Mouse (Mus musculus): ENCODE measurements around the gene Mtus2. TPM values are rescaled to one million over a fixed set of nuclear protein-coding genes. Genes with fewer than 3 reads are reported as not detected.

The Mtus2 gene
- polyA plus RNA-seq, 1 experiment: 8.7 TPM

GRCm38 (mm10) chr5:148344374-148344773 lies 387.3 kb downstream of the Mtus2 start:
- WGBS: 92% methylated on average over 5 of the region's 5 CpGs
- Histone ChIP-seq H3K27me3 (ENCODE audit: control insufficient read depth, insufficient read depth, low read length) (no peaks in the 10 kb centered on the region), H3K27ac (ENCODE audit: control insufficient read depth, insufficient read depth, low read length) (no peak overlapping the region), H3K36me3 (ENCODE audit: control insufficient read depth, insufficient read depth, low read length) (no peaks in the 10 kb centered on the region), H3K4me1 (replicated peaks; ENCODE audit: control insufficient read depth, insufficient read depth, low read length) (peaks cover 12% of the 10 kb centered on the region), H3K4me3 (ENCODE audit: control insufficient read depth, insufficient read depth, low read length) (no peak overlapping the region)
- DNase-seq: no peak
- TF ChIP-seq POLR2A (IDR thresholded peaks at IDR 0.05; ENCODE audit: control insufficient read depth, extremely low read depth, insufficient read depth, low read length, poor library complexity) (no peak), CTCF (IDR thresholded peaks at IDR 0.05; ENCODE audit: borderline replicate concordance, control insufficient read depth, extremely low read depth, insufficient read depth, low read length, poor library complexity) (no peak)

GRCm38 (mm10) chr5:148346543-148346942 lies 389.4 kb downstream of the Mtus2 start:
- H3K4me1 ChIP-seq (replicated peaks; ENCODE audit: control insufficient read depth, insufficient read depth, low read length): peaks cover 12% of the 10 kb centered on the region
- peak; percentile 25 for DNase-seq
- H3K27me3 ChIP-seq (ENCODE audit: control insufficient read depth, insufficient read depth, low read length): no peaks in the 10 kb centered on the region
- WGBS: 94% methylated on average over 8 of the region's 8 CpGs
- no peak overlapping the region for H3K4me3 ChIP-seq (ENCODE audit: control insufficient read depth, insufficient read depth, low read length)
- TF ChIP-seq CTCF (IDR thresholded peaks at IDR 0.05; ENCODE audit: borderline replicate concordance, control insufficient read depth, extremely low read depth, insufficient read depth, low read length, poor library complexity) (no peak), POLR2A (IDR thresholded peaks at IDR 0.05; ENCODE audit: control insufficient read depth, extremely low read depth, insufficient read depth, low read length, poor library complexity) (no peak)
- no peaks in the 10 kb centered on the region for H3K36me3 ChIP-seq (ENCODE audit: control insufficient read depth, insufficient read depth, low read length)
- H3K27ac ChIP-seq (ENCODE audit: control insufficient read depth, insufficient read depth, low read length): no peak overlapping the region

DNA sequence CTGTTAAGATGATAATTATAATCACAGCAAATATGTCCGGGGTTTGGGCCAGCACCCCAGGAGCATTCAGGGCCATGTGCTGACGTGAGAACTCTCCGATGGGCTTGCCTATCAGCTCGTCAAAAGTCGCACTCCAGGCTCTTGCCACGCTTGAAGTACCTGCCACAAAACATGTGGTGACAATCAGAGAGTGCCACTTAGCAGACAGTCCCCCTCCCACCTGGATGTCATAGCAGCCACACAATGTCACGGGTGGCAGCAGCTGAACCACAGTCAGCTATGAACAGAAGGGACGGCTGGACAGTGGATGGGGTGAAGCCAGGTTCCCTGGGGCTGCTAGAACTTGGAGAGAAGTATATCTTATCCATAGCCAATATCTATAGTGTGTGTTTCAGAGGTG lies 391.0 kb downstream of the Mtus2 start:
- H3K36me3 ChIP-seq (ENCODE audit: control insufficient read depth, insufficient read depth, low read length): no peaks in the 10 kb centered on the region
- no peak overlapping the region for H3K4me3 ChIP-seq (ENCODE audit: control insufficient read depth, insufficient read depth, low read length)
- H3K27ac ChIP-seq (ENCODE audit: control insufficient read depth, insufficient read depth, low read length): no peak overlapping the region
- H3K27me3 ChIP-seq (ENCODE audit: control insufficient read depth, insufficient read depth, low read length): no peaks in the 10 kb centered on the region
- no peak for DNase-seq
- WGBS: 95% methylated on average over 8 of the region's 8 CpGs
- TF ChIP-seq CTCF (IDR thresholded peaks at IDR 0.05; ENCODE audit: borderline replicate concordance, control insufficient read depth, extremely low read depth, insufficient read depth, low read length, poor library complexity) (no peak), POLR2A (IDR thresholded peaks at IDR 0.05; ENCODE audit: control insufficient read depth, extremely low read depth, insufficient read depth, low read length, poor library complexity) (no peak)
- H3K4me1 ChIP-seq (replicated peaks; ENCODE audit: control insufficient read depth, insufficient read depth, low read length): no peaks in the 10 kb centered on the region

DNA sequence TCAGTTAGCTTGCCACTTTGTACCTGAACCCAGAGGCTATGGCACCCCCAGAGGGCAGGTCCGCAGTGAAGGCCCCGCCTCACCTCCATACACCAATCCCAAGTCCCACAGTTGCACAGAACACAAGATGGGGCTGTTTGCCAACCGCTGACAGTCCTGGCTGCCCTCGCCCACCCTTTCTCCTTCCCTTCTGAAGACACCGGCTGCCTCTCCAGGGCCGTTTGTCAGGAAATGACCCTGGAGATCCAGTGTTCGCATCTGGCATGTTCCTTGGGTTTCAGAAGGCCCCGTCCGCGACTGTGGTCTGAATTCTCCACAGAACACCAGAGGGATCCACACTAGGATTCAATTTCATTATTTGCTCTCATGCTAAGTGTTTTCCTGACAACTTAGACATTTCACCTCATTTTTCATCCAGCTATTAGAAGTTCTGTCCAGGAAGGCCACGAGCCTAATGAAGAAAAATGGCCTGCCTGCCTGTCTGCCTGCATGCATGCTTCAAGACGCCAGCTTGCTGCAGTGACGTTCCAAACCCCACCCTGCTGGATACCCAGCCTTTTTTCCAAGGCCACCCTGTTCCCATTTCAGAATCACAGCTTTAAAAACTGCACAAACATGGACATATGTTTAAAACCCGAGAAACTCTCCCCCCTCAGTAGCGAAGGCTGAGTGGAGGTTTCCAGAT lies 392.3 kb downstream of the Mtus2 start:
- Histone ChIP-seq H3K4me3 (ENCODE audit: control insufficient read depth, insufficient read depth, low read length) (no peak overlapping the region), H3K27ac (ENCODE audit: control insufficient read depth, insufficient read depth, low read length) (no peak overlapping the region), H3K4me1 (replicated peaks; ENCODE audit: control insufficient read depth, insufficient read depth, low read length) (no peaks in the 10 kb centered on the region), H3K36me3 (ENCODE audit: control insufficient read depth, insufficient read depth, low read length) (no peaks in the 10 kb centered on the region), H3K27me3 (ENCODE audit: control insufficient read depth, insufficient read depth, low read length) (no peaks in the 10 kb centered on the region)
- DNase-seq: no peak
- 96% methylated on average over 15 of the region's 15 CpGs for WGBS
- TF ChIP-seq CTCF (IDR thresholded peaks at IDR 0.05; ENCODE audit: borderline replicate concordance, control insufficient read depth, extremely low read depth, insufficient read depth, low read length, poor library complexity) (no peak), POLR2A (IDR thresholded peaks at IDR 0.05; ENCODE audit: control insufficient read depth, extremely low read depth, insufficient read depth, low read length, poor library complexity) (no peak)

GRCm38 (mm10) chr5:148353429-148353828 lies 396.3 kb downstream of the Mtus2 start:
- H3K36me3 ChIP-seq (ENCODE audit: control insufficient read depth, insufficient read depth, low read length): no peaks in the 10 kb centered on the region
- no peak for DNase-seq
- H3K4me3 ChIP-seq (ENCODE audit: control insufficient read depth, insufficient read depth, low read length): no peak overlapping the region
- 88% methylated on average over 16 of the region's 16 CpGs for WGBS
- H3K27me3 ChIP-seq (ENCODE audit: control insufficient read depth, insufficient read depth, low read length): no peaks in the 10 kb centered on the region
- TF ChIP-seq CTCF (IDR thresholded peaks at IDR 0.05; ENCODE audit: borderline replicate concordance, control insufficient read depth, extremely low read depth, insufficient read depth, low read length, poor library complexity) (no peak), POLR2A (IDR thresholded peaks at IDR 0.05; ENCODE audit: control insufficient read depth, extremely low read depth, insufficient read depth, low read length, poor library complexity) (no peak)
- no peak overlapping the region for H3K27ac ChIP-seq (ENCODE audit: control insufficient read depth, insufficient read depth, low read length)
- no peaks in the 10 kb centered on the region for H3K4me1 ChIP-seq (replicated peaks; ENCODE audit: control insufficient read depth, insufficient read depth, low read length)

DNA sequence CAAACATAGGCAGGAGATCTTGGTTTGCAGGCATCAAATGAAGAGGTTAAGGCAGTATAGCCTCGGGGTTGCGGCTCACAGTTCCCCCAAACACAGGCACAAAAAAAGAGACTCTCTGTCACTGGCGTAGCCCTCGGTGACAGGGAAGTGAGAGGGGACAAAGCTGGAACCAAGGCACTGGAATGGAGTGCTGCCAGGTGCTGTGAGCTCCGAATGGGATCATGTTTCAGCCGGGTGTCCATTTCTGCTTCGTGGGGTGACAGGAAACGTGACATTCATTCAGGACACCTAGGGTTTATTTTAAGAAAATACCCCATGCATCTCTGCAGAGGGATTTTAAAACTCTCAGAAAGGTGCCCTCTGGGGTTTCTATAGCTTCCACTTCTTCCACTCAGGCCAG lies 397.4 kb downstream of the Mtus2 start:
- Histone ChIP-seq H3K36me3 (ENCODE audit: control insufficient read depth, insufficient read depth, low read length) (no peaks in the 10 kb centered on the region), H3K27me3 (ENCODE audit: control insufficient read depth, insufficient read depth, low read length) (no peaks in the 10 kb centered on the region), H3K4me1 (replicated peaks; ENCODE audit: control insufficient read depth, insufficient read depth, low read length) (no peaks in the 10 kb centered on the region), H3K27ac (ENCODE audit: control insufficient read depth, insufficient read depth, low read length) (no peak overlapping the region), H3K4me3 (ENCODE audit: control insufficient read depth, insufficient read depth, low read length) (no peak overlapping the region)
- no peak for TF ChIP-seq CTCF (IDR thresholded peaks at IDR 0.05; ENCODE audit: borderline replicate concordance, control insufficient read depth, extremely low read depth, insufficient read depth, low read length, poor library complexity)
- TF ChIP-seq POLR2A (IDR thresholded peaks at IDR 0.05; ENCODE audit: control insufficient read depth, extremely low read depth, insufficient read depth, low read length, poor library complexity): no peak
- no peak for DNase-seq
- WGBS: 92% methylated on average over 8 of the region's 8 CpGs

GRCm38 (mm10) chr5:148355822-148356221 lies 398.7 kb downstream of the Mtus2 start:
- Histone ChIP-seq H3K27me3 (ENCODE audit: control insufficient read depth, insufficient read depth, low read length) (no peaks in the 10 kb centered on the region), H3K36me3 (ENCODE audit: control insufficient read depth, insufficient read depth, low read length) (no peaks in the 10 kb centered on the region), H3K4me3 (ENCODE audit: control insufficient read depth, insufficient read depth, low read length) (no peak overlapping the region), H3K4me1 (replicated peaks; ENCODE audit: control insufficient read depth, insufficient read depth, low read length) (no peaks in the 10 kb centered on the region), H3K27ac (ENCODE audit: control insufficient read depth, insufficient read depth, low read length) (no peak overlapping the region)
- TF ChIP-seq CTCF (IDR thresholded peaks at IDR 0.05; ENCODE audit: borderline replicate concordance, control insufficient read depth, extremely low read depth, insufficient read depth, low read length, poor library complexity): no peak
- no peak for TF ChIP-seq POLR2A (IDR thresholded peaks at IDR 0.05; ENCODE audit: control insufficient read depth, extremely low read depth, insufficient read depth, low read length, poor library complexity)
- 91% methylated on average over 3 of the region's 3 CpGs for WGBS
- no peak for DNase-seq
